Mouse (Mus musculus): ENCODE data around the gene Glp1r. TPM values are rescaled to one million over a fixed set of nuclear protein-coding genes. Genes with fewer than 3 reads are reported as not detected.
A peak's percentile ranks its signal among the peaks of the same experiment; 100 is the strongest.

Gene Glp1r
- polyA plus RNA-seq, 1 experiment from 2014 or later, result 0.55 TPM

GRCm38 (mm10) chr17:30969983-30970382 lies 68.4 kb downstream of the Glp1r start:
- no peaks in the 10 kb centered on the region for H3K36me3 ChIP-seq
- no peak overlapping the region for H3K4me3 ChIP-seq
- H3K4me1 ChIP-seq (replicated peaks), result peaks cover 10% of the 10 kb centered on the region
- no peaks in the 10 kb centered on the region for H3K27me3 ChIP-seq
- no peak for ATAC-seq (replicated peaks; ENCODE audit: insufficient number of reproducible peaks, insufficient read depth, low FRiP score, low read depth)
- no peak overlapping the region for H3K27ac ChIP-seq
- no peaks in the 10 kb centered on the region for H3K9me3 ChIP-seq (replicated peaks)
- 59% methylated on average over 4 of the region's 4 CpGs for WGBS
- no peak overlapping the region for H3K4me2 ChIP-seq
- no peak overlapping the region for H3K9ac ChIP-seq

- Histone ChIP-seq H3K9ac (no peak overlapping the region), H3K27ac (no peak overlapping the region), H3K4me1 (replicated peaks) (peaks cover 10% of the 10 kb centered on the region), H3K4me2 (no peak overlapping the region), H3K9me3 (replicated peaks) (no peaks in the 10 kb centered on the region), H3K36me3 (no peaks in the 10 kb centered on the region), H3K27me3 (no peaks in the 10 kb centered on the region; the same call in 1 of the 2 replicates), H3K4me3 (no peak overlapping the region)
- no peak for ATAC-seq (replicated peaks; ENCODE audit: insufficient number of reproducible peaks, insufficient read depth, low FRiP score, low read depth)
- 72% methylated on average over 7 of the region's 7 CpGs for WGBS
Measured at GRCm38 (mm10) chr17:30971877-30972276, 70.3 kb downstream of the Glp1r start.

GRCm38 (mm10) chr17:30973332-30973731 lies 71.7 kb downstream of the Glp1r start:
- no peak overlapping the region for H3K27ac ChIP-seq
- H3K9ac ChIP-seq, result no peak overlapping the region
- H3K36me3 ChIP-seq, result no peaks in the 10 kb centered on the region
- H3K9me3 ChIP-seq (replicated peaks), result no peaks in the 10 kb centered on the region
- ATAC-seq (replicated peaks; ENCODE audit: insufficient number of reproducible peaks, insufficient read depth, low FRiP score, low read depth), result peak; percentile 75
- H3K4me1 ChIP-seq (replicated peaks), result peaks cover 10% of the 10 kb centered on the region
- H3K4me2 ChIP-seq, result no peak overlapping the region
- no peaks in the 10 kb centered on the region; the same call in 1 of the 2 replicates for H3K27me3 ChIP-seq
- 46% methylated on average over 6 of the region's 6 CpGs for WGBS
- no peak overlapping the region for H3K4me3 ChIP-seq

GRCm38 (mm10) chr17:30977290-30977689 lies 75.7 kb downstream of the Glp1r start:
- no peak overlapping the region for H3K9ac ChIP-seq
- 48% methylated on average over 2 of the region's 2 CpGs for WGBS
- ATAC-seq (replicated peaks; ENCODE audit: insufficient number of reproducible peaks, insufficient read depth, low FRiP score, low read depth), result no peak
- H3K9me3 ChIP-seq (replicated peaks), result no peaks in the 10 kb centered on the region
- H3K27me3 ChIP-seq, result peaks cover 3% of the 10 kb centered on the region; the same call in 1 of the 2 replicates
- no peak overlapping the region for H3K27ac ChIP-seq
- H3K4me1 ChIP-seq (replicated peaks), result 0 out of 2 replicates have a peak, but pooled peaks cover 2% of the 10 kb centered on the region
- no peak overlapping the region for H3K4me3 ChIP-seq
- H3K36me3 ChIP-seq, result no peaks in the 10 kb centered on the region
- H3K4me2 ChIP-seq, result no peak overlapping the region

- H3K4me3 ChIP-seq, result no peak overlapping the region
- no peak overlapping the region for H3K27ac ChIP-seq
- no peaks in the 10 kb centered on the region for H3K36me3 ChIP-seq
- H3K9me3 ChIP-seq (replicated peaks), result no peaks in the 10 kb centered on the region
- no peak overlapping the region for H3K4me2 ChIP-seq
- no peak overlapping the region for H3K9ac ChIP-seq
- H3K27me3 ChIP-seq, result peaks cover 4% of the 10 kb centered on the region; the same call in 1 of the 2 replicates
- no peak for ATAC-seq (replicated peaks; ENCODE audit: insufficient number of reproducible peaks, insufficient read depth, low FRiP score, low read depth)
- WGBS, result 59% methylated on average over 10 of the region's 10 CpGs
- no peaks in the 10 kb centered on the region for H3K4me1 ChIP-seq (replicated peaks)
Measured at GRCm38 (mm10) chr17:30978556-30978955, 76.9 kb downstream of the Glp1r start.

- Histone ChIP-seq H3K9ac (no peak overlapping the region), H3K36me3 (no peaks in the 10 kb centered on the region), H3K4me1 (replicated peaks) (no peaks in the 10 kb centered on the region), H3K27me3 (peaks cover 7% of the 10 kb centered on the region; the same call in 1 of the 2 replicates), H3K9me3 (replicated peaks) (no peaks in the 10 kb centered on the region), H3K4me3 (no peak overlapping the region), H3K27ac (no peak overlapping the region), H3K4me2 (no peak overlapping the region)
- ATAC-seq (replicated peaks; ENCODE audit: insufficient number of reproducible peaks, insufficient read depth, low FRiP score, low read depth), result no peak
- 55% methylated on average over 4 of the region's 4 CpGs for whole genome bisulfite sequencing
Measured at GRCm38 (mm10) chr17:30983521-30983920, 81.9 kb downstream of the Glp1r start.

GRCm38 (mm10) chr17:30990254-30990653 lies 88.6 kb downstream of the Glp1r start:
- H3K27me3 ChIP-seq, result peaks cover 15% of the 10 kb centered on the region
- H3K9me3 ChIP-seq (replicated peaks), result no peaks in the 10 kb centered on the region
- no peak overlapping the region for H3K4me2 ChIP-seq
- WGBS, result 61% methylated on average over 10 of the region's 10 CpGs
- ATAC-seq (replicated peaks; ENCODE audit: insufficient number of reproducible peaks, insufficient read depth, low FRiP score, low read depth), result no peak
- H3K4me1 ChIP-seq (replicated peaks), result no peaks in the 10 kb centered on the region
- no peaks in the 10 kb centered on the region for H3K36me3 ChIP-seq
- H3K27ac ChIP-seq, result no peak overlapping the region
- H3K9ac ChIP-seq, result no peak overlapping the region
- H3K4me3 ChIP-seq, result no peak overlapping the region

Small RNA genes within 50 kb of the gene (microRNA-seq; reads per million reads assigned to microRNA genes)
- gene Gm24026, result not detected

Other genes starting within 250 kb of the Glp1r start
- 0.11 and 1.9 TPM in 2 replicates for gene Umodl1, start 52.8 kb downstream of the Glp1r start, polyA plus RNA-seq (2015; fragmentation: Nextera tagmentation; extraction: Ambion mirVana)
- 10.4 and 12.1 TPM in 2 replicates for gene Abcg1, start 155.9 kb downstream of the Glp1r start, polyA plus RNA-seq (2015; fragmentation: Nextera tagmentation; extraction: Ambion mirVana)
- 0.43 TPM in 1 of 2 replicates, not detected in the other for gene Tff3, start 227.8 kb downstream of the Glp1r start, polyA plus RNA-seq (2015; fragmentation: Nextera tagmentation; extraction: Ambion mirVana)
- gene Tff2, start 242.5 kb downstream of the Glp1r start, polyA plus RNA-seq (2015; fragmentation: Nextera tagmentation; extraction: Ambion mirVana), result not detected in 2 replicates

All from heart, embryonic 15.5 days (tissue).